Mouse (Mus musculus): Measurements from ENCODE around the gene Pip5k1a.
"Not testable (repeated sequence)": the region's sequence is repeated elsewhere in the genome, so short reads cannot be mapped to it uniquely, and the experiment has no call there.

GRCm38 (mm10) chr3:95132389-95132788 lies 25.7 kb upstream of the Pip5k1a start:
- TF ChIP-seq CTCF, EP300 (IDR thresholded peaks at IDR 0.05; ENCODE audit: low read depth): not testable (repeated sequence)
